Mouse (Mus musculus) bone marrow macrophage, adult 2 months (primary cell): ENCODE results near the gene Myt1.

Experiments
- CTCF ChIP-seq: IDR thresholded peaks from 2 replicates; pipeline ENCODE4 v1.5.1; 2012; ENCODE audit warnings: low read depth, mild to moderate bottlenecking, low read length, moderate library complexity
- POLR2A ChIP-seq: IDR thresholded peaks from 2 replicates; pipeline ENCODE4 v1.6.1; 2012; ENCODE audit warnings: mild to moderate bottlenecking, low read depth, low read length, borderline replicate concordance

DNA sequence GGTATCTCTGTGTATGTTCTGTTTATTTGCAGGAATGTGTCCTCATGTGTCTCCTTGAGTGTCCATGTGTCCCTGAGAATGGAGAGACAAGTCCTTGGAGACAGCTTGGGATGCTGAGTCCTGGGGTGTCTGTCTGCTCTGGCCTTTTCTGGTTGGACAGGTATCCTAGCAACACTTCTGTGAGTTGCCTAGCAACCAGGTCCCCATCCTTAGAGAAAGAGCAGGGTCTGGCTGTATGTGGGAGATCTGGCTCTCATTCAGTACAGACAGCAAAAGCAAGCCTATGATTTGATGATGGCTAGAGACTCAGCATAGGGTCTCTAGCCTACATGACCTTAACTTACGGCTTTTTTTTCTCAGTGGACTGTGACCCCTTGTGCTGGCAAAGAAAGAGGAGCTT, 49.4 kb upstream of the Myt1 start:
- TF ChIP-seq CTCF (no peak), POLR2A (no peak)
